Mouse (Mus musculus) testis, adult 2 months (tissue): ENCODE results near the gene Prkrip1. TPM values are rescaled to one million over a fixed set of nuclear protein-coding genes. Genes with fewer than 3 reads are reported as not detected.

Experiments used
- H3K27ac ChIP-seq: fragments of 200-500 bp; 2 replicates; pipeline ENCODE4 v1.5.1; 2012; ENCODE audit warnings: low read depth, low read length; ENCODE audit not compliant: control insufficient read depth, insufficient read depth
- H3K27me3 ChIP-seq: fragments of 200-500 bp; 2 replicates; pipeline ENCODE4 v1.6.1; 2012; ENCODE audit warnings: mild to moderate bottlenecking, low read length, moderate library complexity; ENCODE audit not compliant: control insufficient read depth, insufficient read depth
- H3K36me3 ChIP-seq: fragments of 200-500 bp; 2 replicates; pipeline ENCODE4 v1.6.1; 2012; ENCODE audit warnings: mild to moderate bottlenecking, low read length; ENCODE audit not compliant: control insufficient read depth, insufficient read depth
- H3K4me1 ChIP-seq: fragments of 200-500 bp; 2 replicates; pipeline ENCODE4 v1.6.1; 2012; ENCODE audit warnings: low read length; ENCODE audit not compliant: control insufficient read depth, insufficient read depth
- H3K4me3 ChIP-seq: fragments of 200-500 bp; 2 replicates; pipeline ENCODE4 v1.5.1; 2012; ENCODE audit warnings: low read depth, mild to moderate bottlenecking, low read length, moderate library complexity, mixed read lengths; ENCODE audit not compliant: control insufficient read depth
- CTCF ChIP-seq: fragments of 200-500 bp; IDR thresholded peaks from 2 replicates; pipeline ENCODE4 v1.5.1; 2012; ENCODE audit warnings: low read depth, mild to moderate bottlenecking, inconsistent platforms, low read length, moderate library complexity; ENCODE audit not compliant: control insufficient read depth, insufficient read depth, insufficient replicate concordance
- POLR2A ChIP-seq: fragments of 200-500 bp; IDR thresholded peaks from 2 replicates; pipeline ENCODE4 v1.6.1; 2012; ENCODE audit warnings: low read depth, mild to moderate bottlenecking, inconsistent platforms, low read length, moderate library complexity; ENCODE audit not compliant: control insufficient read depth
- polyA plus RNA-seq: library from polyadenylated mRNA; depleted of rRNA; stranded (reverse); fragments of >200 nt; gene quantifications from 2 replicates; pipeline ENCODE4 v1.2.3, GENCODE M21; 2012

Gene Prkrip1
- polyA plus RNA-seq, 1 experiment: 27.9 TPM

GRCm38 (mm10) chr5:136181197-136181596 is 17.6 kb downstream of the Prkrip1 start:
- Histone ChIP-seq H3K4me3 (no peak overlapping the region), H3K36me3 (peaks cover 1% of the 10 kb centered on the region), H3K4me1 (no peaks in the 10 kb centered on the region), H3K27ac (no peak overlapping the region), H3K27me3 (no peaks in the 10 kb centered on the region)
- TF ChIP-seq CTCF (no peak), POLR2A (no peak)

DNA sequence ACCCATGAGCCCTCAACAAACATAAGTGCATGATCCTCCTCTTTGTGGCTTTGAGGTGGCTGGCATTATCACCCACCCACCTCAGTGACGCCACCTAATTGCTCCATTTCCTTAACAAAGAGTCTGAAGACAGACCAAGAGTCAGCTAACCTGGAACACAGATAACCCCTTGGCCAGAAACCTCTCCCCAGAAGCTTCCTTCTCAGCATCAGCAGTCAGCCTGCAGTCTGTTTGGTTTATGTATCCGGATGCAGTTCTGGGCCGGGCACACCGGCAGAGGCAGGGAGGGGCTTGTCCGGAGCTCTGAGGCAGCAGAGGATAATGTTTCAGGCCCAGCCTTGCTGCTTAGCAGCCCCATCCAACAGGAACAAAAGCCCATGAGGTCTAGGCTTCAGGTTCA is 19.2 kb downstream of the Prkrip1 start:
- peaks cover 1% of the 10 kb centered on the region for H3K36me3 ChIP-seq
- H3K27ac ChIP-seq: no peak overlapping the region
- H3K4me1 ChIP-seq: no peaks in the 10 kb centered on the region
- TF ChIP-seq POLR2A: no peak
- TF ChIP-seq CTCF: no peak
- no peaks in the 10 kb centered on the region for H3K27me3 ChIP-seq
- H3K4me3 ChIP-seq: no peak overlapping the region

DNA sequence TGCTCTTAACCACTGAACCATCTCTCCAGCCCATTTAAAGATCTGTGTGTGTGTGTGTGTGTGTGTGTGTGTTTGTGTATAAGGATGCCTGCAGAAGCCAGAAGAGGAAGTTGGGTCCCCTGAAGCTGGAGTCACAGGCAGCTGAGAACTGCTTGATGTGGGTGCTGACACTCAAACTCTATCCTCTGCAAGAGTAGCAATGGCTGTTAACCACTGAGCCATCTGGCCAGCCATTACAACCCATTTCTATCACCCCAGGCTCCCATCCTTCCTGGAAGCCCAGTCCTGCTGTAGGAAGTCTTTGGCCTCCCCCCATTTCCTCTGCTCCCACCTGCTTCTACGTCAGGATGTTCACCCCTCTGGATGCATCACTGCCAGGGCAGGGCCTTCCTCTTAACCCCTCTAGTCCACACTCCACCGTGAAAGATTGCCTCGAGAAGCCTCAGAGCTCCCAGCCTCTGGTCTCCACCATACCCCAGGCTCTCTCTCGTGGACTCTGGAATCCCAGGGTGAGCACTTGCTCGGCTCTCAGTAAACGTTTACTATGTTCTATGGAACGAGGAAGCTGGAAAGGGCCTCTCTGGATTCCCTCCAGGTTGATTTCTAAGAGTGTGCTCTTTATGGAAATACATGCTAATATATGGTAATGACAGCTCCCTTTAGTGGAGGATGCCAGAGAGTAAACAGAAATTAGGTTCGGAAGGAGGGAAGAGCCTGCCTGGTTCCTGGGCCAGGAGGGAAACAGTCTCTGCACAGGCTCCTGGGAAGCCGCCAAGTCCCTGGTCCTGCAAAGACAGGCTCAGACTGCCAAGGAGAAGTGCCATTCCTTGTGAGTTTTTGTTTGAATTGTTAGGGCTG is 24.9 kb downstream of the Prkrip1 start:
- Histone ChIP-seq H3K27me3 (no peaks in the 10 kb centered on the region), H3K27ac (no peak overlapping the region), H3K36me3 (no peaks in the 10 kb centered on the region), H3K4me1 (peaks cover 17% of the 10 kb centered on the region), H3K4me3 (no peak overlapping the region)
- TF ChIP-seq POLR2A (no peak), CTCF (no peak)

DNA sequence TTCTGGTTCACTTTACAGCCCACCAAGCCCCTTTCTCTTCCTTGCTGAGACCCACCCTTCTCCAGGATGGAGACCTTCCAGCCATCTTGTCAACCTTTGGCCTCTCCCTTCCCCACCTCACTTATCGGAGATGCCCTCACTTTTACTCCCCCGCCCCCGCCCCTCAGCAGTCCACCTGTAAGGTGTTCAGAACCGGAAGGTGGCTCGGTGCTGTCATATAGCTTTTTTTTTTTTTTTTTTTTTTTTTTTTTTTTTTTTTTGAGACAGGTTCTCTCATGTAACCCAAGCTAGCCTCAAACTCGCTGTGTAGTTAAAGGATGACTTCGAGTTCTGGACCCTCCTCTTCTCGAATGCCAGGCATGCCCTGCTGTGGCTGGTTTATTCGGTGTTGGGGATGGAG is 25.8 kb downstream of the Prkrip1 start:
- peaks cover 17% of the 10 kb centered on the region for H3K4me1 ChIP-seq
- no peak overlapping the region for H3K4me3 ChIP-seq
- no peaks in the 10 kb centered on the region for H3K27me3 ChIP-seq
- TF ChIP-seq POLR2A (no peak), CTCF (no peak)
- H3K36me3 ChIP-seq: no peaks in the 10 kb centered on the region
- H3K27ac ChIP-seq: no peak overlapping the region

DNA sequence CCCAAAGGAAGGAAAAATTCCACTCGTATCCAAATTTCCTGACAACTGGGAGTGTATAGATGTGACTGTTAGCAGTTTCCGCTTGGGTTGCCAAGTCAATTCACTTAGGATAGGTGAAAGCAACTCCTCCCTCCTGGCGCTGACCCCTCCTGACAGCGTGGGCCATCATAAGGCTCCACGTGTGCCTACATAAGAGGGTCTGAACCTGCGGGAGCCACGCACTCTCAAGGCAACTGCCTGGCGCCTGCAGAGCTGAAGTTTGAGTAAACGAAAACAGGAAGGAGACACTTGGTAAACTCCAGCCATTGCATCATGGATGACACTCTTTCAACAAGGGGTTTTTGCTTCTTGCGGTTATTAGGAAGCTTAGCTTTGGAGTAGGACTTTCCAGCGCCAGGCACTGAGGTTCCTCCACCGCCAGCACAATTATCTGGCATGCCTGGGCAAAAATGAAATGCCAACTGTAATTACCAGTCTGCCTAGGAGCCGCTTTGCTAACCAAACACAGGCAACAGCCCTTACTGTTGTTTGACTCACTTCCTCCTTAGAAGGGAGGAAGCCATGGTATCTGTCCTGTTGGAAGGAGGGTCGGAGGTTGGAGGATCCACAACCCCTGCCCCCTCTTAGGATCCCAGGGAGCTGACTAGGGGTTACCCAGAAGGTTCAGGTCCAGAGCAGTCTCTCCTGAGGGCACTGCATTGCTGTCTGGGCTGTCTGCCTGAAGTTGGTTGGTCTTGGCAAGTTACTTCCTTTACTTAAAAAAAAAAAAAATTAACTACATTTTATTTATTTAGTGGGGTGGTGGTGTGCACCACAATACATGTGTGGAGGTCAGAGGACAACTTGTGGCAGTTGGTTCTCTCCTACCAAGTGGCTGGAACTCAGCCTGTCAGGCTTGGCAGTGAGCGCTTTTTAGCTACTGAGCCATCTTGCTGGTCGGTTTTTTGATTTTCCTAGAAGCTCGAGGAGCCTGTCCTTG is 27.1 kb downstream of the Prkrip1 start:
- peaks cover 17% of the 10 kb centered on the region for H3K4me1 ChIP-seq

DNA sequence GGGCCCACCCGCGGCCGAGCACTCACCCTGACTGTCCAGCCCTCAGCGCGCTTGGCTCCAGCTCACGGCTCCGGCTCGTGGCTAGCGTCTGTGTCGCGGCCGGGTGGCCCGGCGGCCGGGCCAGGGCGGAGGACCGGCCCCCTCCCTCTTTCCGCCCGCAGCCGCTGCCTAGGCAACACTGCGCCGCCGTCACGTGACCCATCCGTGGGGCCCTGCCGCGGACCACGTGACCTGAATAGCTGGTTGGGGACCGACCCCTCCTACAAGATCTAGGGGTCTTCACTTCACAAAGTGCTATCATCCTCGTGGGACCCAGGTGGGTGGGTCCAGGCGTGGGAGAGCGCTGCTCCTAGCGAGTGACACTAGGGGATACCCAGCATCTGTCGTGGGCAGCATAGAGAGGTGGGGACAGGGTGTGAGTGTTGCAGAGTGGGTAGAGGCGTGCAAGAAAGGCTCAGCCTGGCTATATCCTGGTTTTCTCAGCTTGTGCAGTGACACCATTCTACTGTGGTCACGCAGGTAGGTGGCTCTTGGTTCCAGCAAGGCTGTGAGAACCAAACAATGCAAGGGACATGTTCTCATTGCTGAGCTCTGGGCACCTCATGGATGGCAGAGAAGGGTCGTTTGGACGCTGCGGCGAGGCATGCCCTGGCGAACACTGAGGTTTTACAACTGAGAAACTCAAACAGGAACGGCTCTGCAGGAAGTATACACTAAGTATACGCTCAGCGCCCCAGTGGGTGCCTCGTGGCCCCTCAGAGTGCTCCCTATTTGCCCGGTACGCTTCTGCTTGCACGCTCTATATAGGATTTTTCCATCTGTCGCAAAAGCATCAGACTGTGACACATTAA is 28.0 kb downstream of the Prkrip1 start, which contains the start of gene Orai2:
Orai2 (minus strand) TSS at position 202 of the 851 bp plus-strand sequence.
- no peaks in the 10 kb centered on the region for H3K27me3 ChIP-seq
- no peak within 1 kb of the TSS for H3K27ac ChIP-seq
- H3K4me3 ChIP-seq: peak within 1 kb of the TSS; percentile 83
- no peaks in the 10 kb centered on the region for H3K36me3 ChIP-seq
- H3K4me1 ChIP-seq: peaks cover 17% of the 10 kb centered on the region
- TF ChIP-seq POLR2A: no peak
- TF ChIP-seq CTCF: 0 out of 2 replicates have a peak, but pooled peaks have one; percentile 8

More for the DNA sequence above, 27.1 kb downstream of the Prkrip1 start:
- no peak for TF ChIP-seq POLR2A
- no peak for TF ChIP-seq CTCF
- Histone ChIP-seq H3K36me3 (no peaks in the 10 kb centered on the region), H3K27ac (no peak overlapping the region), H3K4me3 (no peak overlapping the region), H3K27me3 (no peaks in the 10 kb centered on the region)
